23 mouse cellular contexts compared by ENCODE assay signal in genomic region chr2:69896224-69896581, GRCm38 (mm10). TPM values are rescaled to one million over a fixed set of nuclear protein-coding genes. Genes with fewer than 3 reads are reported as not detected.
DNase-seq lines count a peak whose midpoint lies in the region; ATAC-seq and TF ChIP-seq lines count a peak whose summit lies in the region.
"Had no signal": no experiment of that assay in that cellular context is flagged by ENCODE, and none has a peak within 500 bp of the region (broad histone marks: within the 10 kb centered on the region; RNA-seq: fewer than 3 reads in every experiment).

No protein-coding gene starts in this region.

- WGBS in liver, embryonic 13.5 days (ENCODE audit: insufficient replicate concordance): 45% methylated on average over 4 of the region's 4 CpGs
- 92% methylated on average over 4 of the region's 4 CpGs for WGBS in midbrain, embryonic 13.5 days
- WGBS in intestine, embryonic 16.5 days: 93% methylated on average over 4 of the region's 4 CpGs

- no peak for ATAC-seq in liver, embryonic 13.5 days (ENCODE audit: low read depth)
- 0 out of 2 replicates have a peak, but pooled peaks have one; percentile 6 for ATAC-seq in megakaryocyte progenitor cell, adult 5-6 weeks (replicated peaks; ENCODE audit: poor library complexity)
- ATAC-seq in midbrain, embryonic 13.5 days: no peak
- ATAC-seq in intestine, embryonic 16.5 days: no peak
- no peak for ATAC-seq in CD4-positive, CD25-positive, alpha-beta regulatory T cell, adult 4 months

- TF ChIP-seq CTCF in E14TG2a.4 (conservative IDR thresholded peaks at IDR 0.05; ENCODE audit: low read length): no peak

- peak overlapping the region; percentile 28; the same call in 1 of the 2 replicates for H3K9ac ChIP-seq in liver, embryonic 13.5 days
- H3K9ac ChIP-seq in midbrain, embryonic 13.5 days (replicated peaks): no peak overlapping the region
- H3K9ac ChIP-seq in intestine, embryonic 16.5 days (ENCODE audit: low read depth, low read length): no peak overlapping the region
- H3K9ac ChIP-seq: forebrain, embryonic 12.5 days; forebrain, postnatal 0 days; heart, embryonic 12.5 days; hindbrain, embryonic 13.5 days; limb, embryonic 13.5 days; neural tube, embryonic 15.5 days had no signal

- peak; percentile 11 for DNase-seq in adipocyte (ENCODE audit: low spot score)
- no peak for DNase-seq in liver, embryonic 13.5 days
- no peak for DNase-seq in ovary, postnatal 14 days (ENCODE audit: low spot score)
- DNase-seq: cerebellum, adult 18-20 months; forebrain, postnatal 0 days; heart, adult 2 months; kidney, adult 11 months; lung, adult 2 months; lung, postnatal 14 days; right cerebral cortex, adult 18-20 months; right cerebral cortex, postnatal 4 days; thymus, adult 18-20 months had no signal

- peaks cover 67% of the 10 kb centered on the region for H3K4me1 ChIP-seq in E14TG2a.4 (replicated peaks; ENCODE audit: low read depth, low read length)
- peaks cover 44% of the 10 kb centered on the region for H3K4me1 ChIP-seq in liver, embryonic 13.5 days (replicated peaks)
- peaks cover 21% of the 10 kb centered on the region for H3K4me1 ChIP-seq in midbrain, embryonic 13.5 days (replicated peaks)
- H3K4me1 ChIP-seq in intestine, embryonic 16.5 days (ENCODE audit: control insufficient read depth, insufficient read depth, low read length): peaks cover 5% of the 10 kb centered on the region; the same call in 1 of the 2 replicates

- H3K36me3 ChIP-seq in E14TG2a.4 (ENCODE audit: insufficient read depth, low read length): peaks cover 11% of the 10 kb centered on the region
- no peaks in the 10 kb centered on the region for H3K36me3 ChIP-seq in liver, embryonic 13.5 days
- 0 out of 2 replicates have a peak, but pooled peaks cover 4% of the 10 kb centered on the region for H3K36me3 ChIP-seq in midbrain, embryonic 13.5 days
- no peaks in the 10 kb centered on the region for H3K36me3 ChIP-seq in intestine, embryonic 16.5 days (ENCODE audit: control insufficient read depth, insufficient read depth, low read length)
- H3K36me3 ChIP-seq: forebrain, embryonic 12.5 days; hindbrain, embryonic 13.5 days; neural tube, embryonic 15.5 days had no signal

- no peaks in the 10 kb centered on the region for H3K27me3 ChIP-seq in E14TG2a.4 (ENCODE audit: insufficient read depth, low read length)
- no peaks in the 10 kb centered on the region for H3K27me3 ChIP-seq in liver, embryonic 13.5 days
- H3K27me3 ChIP-seq in midbrain, embryonic 13.5 days: no peaks in the 10 kb centered on the region
- H3K27me3 ChIP-seq in intestine, embryonic 16.5 days (replicated peaks; ENCODE audit: control insufficient read depth, insufficient read depth, low read length): no peaks in the 10 kb centered on the region
- H3K27me3 ChIP-seq: forebrain, embryonic 12.5 days; heart, embryonic 12.5 days; hindbrain, embryonic 13.5 days; limb, embryonic 13.5 days; neural tube, embryonic 15.5 days had no signal

- no peaks in the 10 kb centered on the region for H3K9me3 ChIP-seq in E14TG2a.4 (ENCODE audit: low read length)
- H3K9me3 ChIP-seq in liver, embryonic 13.5 days (replicated peaks): no peaks in the 10 kb centered on the region
- no peaks in the 10 kb centered on the region for H3K9me3 ChIP-seq in midbrain, embryonic 13.5 days
- H3K9me3 ChIP-seq in intestine, embryonic 16.5 days (ENCODE audit: control insufficient read depth, low read length): no peaks in the 10 kb centered on the region
- H3K9me3 ChIP-seq: forebrain, embryonic 12.5 days; heart, embryonic 12.5 days; hindbrain, embryonic 13.5 days; limb, embryonic 13.5 days; neural tube, embryonic 15.5 days had no signal

- H3K4me3 ChIP-seq in E14TG2a.4 (replicated peaks; ENCODE audit: low read length): 0 out of 2 replicates have a peak overlapping the region, but pooled peaks have one; percentile 92
- H3K4me3 ChIP-seq in liver, embryonic 13.5 days (replicated peaks): no peak overlapping the region
- no peak overlapping the region for H3K4me3 ChIP-seq in midbrain, embryonic 13.5 days (replicated peaks)
- no peak overlapping the region for H3K4me3 ChIP-seq in intestine, embryonic 16.5 days (ENCODE audit: low read length)

- H3K27ac ChIP-seq in liver, embryonic 13.5 days: peak overlapping the region; percentile 74
- H3K27ac ChIP-seq in midbrain, embryonic 13.5 days: no peak overlapping the region
- H3K27ac ChIP-seq in intestine, embryonic 16.5 days (ENCODE audit: low read length): no peak overlapping the region
- H3K27ac ChIP-seq: forebrain, embryonic 12.5 days; heart, adult 2 months; hindbrain, embryonic 13.5 days; limb, embryonic 13.5 days; neural tube, embryonic 15.5 days; stomach, postnatal 0 days had no signal

- peak overlapping the region; percentile 36 for H3K4me2 ChIP-seq in liver, embryonic 13.5 days
- no peak overlapping the region for H3K4me2 ChIP-seq in midbrain, embryonic 13.5 days (replicated peaks)
- no peak overlapping the region for H3K4me2 ChIP-seq in intestine, embryonic 16.5 days (ENCODE audit: low read depth, low read length)

RNA-seq across cellular contexts. Expression of gene Ubr3, which starts 0.8 kb away (rescaled TPM):
- 5.1 and 6.0 TPM in 2 replicates for polyA plus RNA-seq in liver, embryonic 13.5 days (2015; fragmentation: Nextera tagmentation; extraction: Ambion mirVana)
- 34.8 and 42.0 TPM in 2 replicates for total RNA-seq in megakaryocyte progenitor cell, adult 5-6 weeks (2015)
- 31.7 and 45.8 TPM in 2 replicates for total RNA-seq in megakaryocyte progenitor cell, adult 5-6 weeks (2017)
- 20.6 and 21.4 TPM in 2 replicates for polyA plus RNA-seq in midbrain, embryonic 13.5 days (2015; fragmentation: Nextera tagmentation; extraction: Ambion mirVana)
- 8.3 and 11.1 TPM in 2 replicates for polyA plus RNA-seq in intestine, embryonic 16.5 days (2015; fragmentation: Nextera tagmentation; extraction: Ambion mirVana)
- 10 to 100 TPM; 11.7 to 16.1 TPM for polyA plus RNA-seq in CD4-positive, CD25-positive, alpha-beta regulatory T cell, adult 4 months (2017; shearing (Covaris generic))

RNA-seq across cellular contexts. Expression of gene Mettl5, which starts 10.8 kb away (rescaled TPM):
- 40.8 and 42.1 TPM in 2 replicates for polyA plus RNA-seq in liver, embryonic 13.5 days (2015; fragmentation: Nextera tagmentation; extraction: Ambion mirVana)
- total RNA-seq in megakaryocyte progenitor cell, adult 5-6 weeks (2015): 41.4 and 42.9 TPM in 2 replicates
- 35.3 and 44.0 TPM in 2 replicates for total RNA-seq in megakaryocyte progenitor cell, adult 5-6 weeks (2017)
- polyA plus RNA-seq in midbrain, embryonic 13.5 days (2015; fragmentation: Nextera tagmentation; extraction: Ambion mirVana): 33.2 and 35.1 TPM in 2 replicates
- 36.7 and 38.5 TPM in 2 replicates for polyA plus RNA-seq in intestine, embryonic 16.5 days (2015; fragmentation: Nextera tagmentation; extraction: Ambion mirVana)
- polyA plus RNA-seq in CD4-positive, CD25-positive, alpha-beta regulatory T cell, adult 4 months (2017; shearing (Covaris generic)): 10 to 100 TPM; 73.1 to 75.3 TPM

RNA-seq across cellular contexts. Expression of gene Ssb, which starts 34.8 kb away (rescaled TPM):
- polyA plus RNA-seq in liver, embryonic 13.5 days (2015; fragmentation: Nextera tagmentation; extraction: Ambion mirVana): 204 and 266 TPM in 2 replicates
- 421 and 424 TPM in 2 replicates for total RNA-seq in megakaryocyte progenitor cell, adult 5-6 weeks (2015)
- 505 and 604 TPM in 2 replicates for total RNA-seq in megakaryocyte progenitor cell, adult 5-6 weeks (2017)
- 370 and 407 TPM in 2 replicates for polyA plus RNA-seq in midbrain, embryonic 13.5 days (2015; fragmentation: Nextera tagmentation; extraction: Ambion mirVana)
- 223 and 249 TPM in 2 replicates for polyA plus RNA-seq in intestine, embryonic 16.5 days (2015; fragmentation: Nextera tagmentation; extraction: Ambion mirVana)
- 100 to 1,000 TPM; 232 to 274 TPM for polyA plus RNA-seq in CD4-positive, CD25-positive, alpha-beta regulatory T cell, adult 4 months (2017; shearing (Covaris generic))
